Mouse (Mus musculus) limb, embryonic 10.5 days (tissue): ENCODE measurements around the gene Ccdc141. TPM values are rescaled to one million over a fixed set of nuclear protein-coding genes. Genes with fewer than 3 reads are reported as not detected.

Experiments
- DNase-seq: peaks from one replicate; pipeline ENCODE4 v3.0.0-alpha.2; 2017; ENCODE audit warnings: low spot score
- H3K27ac ChIP-seq: fragments of 300-500 bp; sonication (generic); 2 replicates; pipeline ENCODE4 v1.5.1; 2016; ENCODE audit warnings: mild to moderate bottlenecking
- H3K27me3 ChIP-seq: fragments of 300-500 bp; sonication (generic); 2 replicates; pipeline ENCODE4 v1.6.1; 2016; ENCODE audit warnings: low read depth, mild to moderate bottlenecking; ENCODE audit not compliant: poor library complexity, severe bottlenecking
- H3K36me3 ChIP-seq: fragments of 300-500 bp; sonication (generic); 2 replicates; pipeline ENCODE4 v1.6.1; 2016; ENCODE audit warnings: mild to moderate bottlenecking, moderate library complexity
- H3K4me1 ChIP-seq: fragments of 300-500 bp; sonication (generic); 2 replicates; pipeline ENCODE4 v1.6.1; 2016
- H3K4me3 ChIP-seq: fragments of 300-500 bp; sonication (generic); 2 replicates; pipeline ENCODE4 v1.5.1; 2016; ENCODE audit warnings: mild to moderate bottlenecking, moderate library complexity
- H3K9me3 ChIP-seq: fragments of 300-500 bp; sonication (generic); replicated peaks from 2 replicates; pipeline ENCODE4 v1.6.1; 2016; ENCODE audit warnings: mild to moderate bottlenecking
- WGBS: fragments of 180-500 bp; shearing (Covaris S2); methylation state at CpG from one replicate; pipeline ENCODE4 v1.1.7; 2016; 5-methylcytosine and 5-hydroxymethylcytosine counted together
- polyA plus RNA-seq: library from polyadenylated mRNA; unstranded; fragments of >200 nt; fragmentation: Nextera tagmentation; extraction: Ambion mirVana; gene quantifications from 2 replicates; pipeline ENCODE4 v1.2.1, GENCODE M21; 2016

Gene Ccdc141
- polyA plus RNA-seq, 1 experiment from 2014 or later, result 4.4 TPM

DNA sequence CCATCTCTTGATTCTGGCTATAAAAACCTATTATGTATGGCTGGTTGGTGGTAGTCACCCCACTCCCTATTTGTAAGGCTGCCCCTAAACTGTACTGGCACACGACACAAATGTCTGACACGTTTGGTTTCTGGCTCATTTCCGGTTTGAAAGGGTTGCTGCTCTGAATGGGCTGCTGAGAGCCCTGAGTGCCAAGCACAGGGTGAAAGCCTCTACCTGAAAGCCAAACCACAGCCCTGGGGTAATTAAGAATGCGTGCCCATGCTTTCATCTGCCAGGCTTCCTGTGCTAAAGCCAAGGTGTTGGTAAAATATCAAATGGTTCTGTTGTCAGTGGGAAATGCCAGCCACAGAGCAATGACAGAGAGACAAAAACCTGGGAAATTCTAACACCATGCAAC, 22.2 kb downstream of the Ccdc141 start:
- no peaks in the 10 kb centered on the region for H3K36me3 ChIP-seq
- H3K27me3 ChIP-seq, result no peaks in the 10 kb centered on the region
- no peak for DNase-seq
- WGBS, result 48% methylated on average over 4 of the region's 4 CpGs
- H3K4me3 ChIP-seq, result no peak overlapping the region
- peaks cover 11% of the 10 kb centered on the region for H3K4me1 ChIP-seq
- H3K9me3 ChIP-seq, result no peaks in the 10 kb centered on the region
- no peak overlapping the region for H3K27ac ChIP-seq

DNA sequence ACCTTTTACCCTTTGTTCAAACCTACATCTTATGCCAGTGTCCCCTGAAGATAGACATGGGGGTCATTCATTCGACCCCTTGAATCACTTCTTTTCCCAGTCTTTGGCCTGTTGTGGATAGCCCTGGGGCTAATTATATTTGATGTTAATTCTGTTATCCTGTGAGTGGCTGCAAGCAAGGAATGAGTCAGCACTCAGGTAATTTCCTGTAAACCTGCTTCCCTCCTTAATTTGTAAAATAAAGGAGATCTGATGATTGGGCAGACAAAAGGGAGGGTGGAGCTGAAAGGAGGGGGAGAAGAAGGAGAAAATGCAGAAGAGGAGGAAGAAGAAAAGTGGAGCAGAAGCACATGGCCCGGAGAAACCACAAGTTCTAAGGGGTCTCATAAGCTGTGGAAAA, 23.5 kb downstream of the Ccdc141 start:
- Histone ChIP-seq H3K27me3 (no peaks in the 10 kb centered on the region), H3K4me1 (peaks cover 11% of the 10 kb centered on the region), H3K4me3 (no peak overlapping the region), H3K27ac (no peak overlapping the region), H3K36me3 (no peaks in the 10 kb centered on the region), H3K9me3 (no peaks in the 10 kb centered on the region)
- DNase-seq, result no peak
- 79% methylated on average over 2 of the region's 2 CpGs for WGBS

DNA sequence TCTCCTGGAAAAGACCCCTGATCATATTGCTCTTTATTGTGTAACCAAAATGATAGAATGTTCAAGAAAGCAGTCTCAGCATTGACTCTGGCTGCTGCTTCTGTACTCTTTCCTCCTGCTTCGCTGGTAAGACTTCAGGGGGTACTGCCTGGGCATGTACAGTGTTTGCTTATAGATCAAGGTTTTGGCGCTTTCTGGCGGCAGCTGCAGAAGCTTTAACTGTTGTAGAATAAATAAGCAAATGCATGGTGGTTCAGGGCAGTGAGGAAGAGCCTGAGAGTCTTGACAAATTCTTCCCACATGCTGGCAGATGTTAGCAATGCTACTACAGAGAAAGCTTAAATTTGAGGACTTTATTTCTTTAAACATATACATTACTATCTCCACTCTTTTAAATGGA, 24.1 kb downstream of the Ccdc141 start:
- H3K27me3 ChIP-seq, result no peaks in the 10 kb centered on the region
- DNase-seq, result no peak
- H3K27ac ChIP-seq, result no peak overlapping the region
- H3K36me3 ChIP-seq, result no peaks in the 10 kb centered on the region
- 74% methylated on average over 3 of the region's 3 CpGs for WGBS
- H3K4me3 ChIP-seq, result no peak overlapping the region
- peaks cover 11% of the 10 kb centered on the region for H3K4me1 ChIP-seq
- no peaks in the 10 kb centered on the region for H3K9me3 ChIP-seq

DNA sequence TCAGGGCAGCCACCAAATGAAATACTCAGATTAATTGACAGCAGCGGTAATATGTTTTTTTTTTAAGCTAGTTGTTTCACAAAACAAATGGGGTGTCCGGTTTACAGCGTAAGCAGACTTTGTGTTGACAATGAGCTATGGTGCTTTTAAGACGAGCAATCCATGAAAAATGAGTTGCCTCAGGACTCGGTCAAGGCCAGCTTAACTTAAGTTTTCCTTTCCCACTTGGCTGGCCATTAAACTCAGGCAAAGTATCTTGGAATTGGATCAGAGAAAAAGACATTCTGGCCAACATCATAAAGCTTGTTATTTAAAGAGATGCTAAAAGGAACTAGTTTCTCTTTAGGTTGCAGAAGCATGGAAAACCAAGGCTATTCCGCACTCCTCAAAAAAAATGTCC, 26.9 kb downstream of the Ccdc141 start:
- Histone ChIP-seq H3K4me3 (no peak overlapping the region), H3K36me3 (no peaks in the 10 kb centered on the region), H3K27ac (no peak overlapping the region), H3K27me3 (no peaks in the 10 kb centered on the region), H3K4me1 (peaks cover 4% of the 10 kb centered on the region; the same call in 1 of the 2 replicates), H3K9me3 (no peaks in the 10 kb centered on the region)
- WGBS, result 72% methylated on average over 6 of the region's 6 CpGs
- DNase-seq, result no peak

DNA sequence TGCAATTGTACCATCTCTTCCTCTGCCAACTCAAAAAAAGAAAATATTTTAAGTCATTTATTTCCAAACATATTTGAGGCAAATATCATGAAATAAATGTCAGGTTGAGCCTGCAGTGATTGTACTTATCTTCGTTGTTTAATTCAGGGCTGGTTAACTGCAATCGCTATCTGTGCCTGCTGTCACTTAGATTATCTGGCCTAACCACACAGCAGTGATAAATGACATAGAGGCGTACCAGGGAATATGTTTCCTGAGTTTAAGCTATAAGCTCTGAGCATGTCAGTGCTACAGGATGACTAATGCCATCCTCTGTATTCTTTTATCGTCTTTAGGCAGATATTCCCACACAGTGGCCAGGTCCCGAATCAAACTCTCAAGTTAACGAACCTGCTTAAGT, 31.6 kb downstream of the Ccdc141 start:
- H3K9me3 ChIP-seq, result no peaks in the 10 kb centered on the region
- H3K27me3 ChIP-seq, result no peaks in the 10 kb centered on the region
- DNase-seq, result no peak
- no peaks in the 10 kb centered on the region for H3K4me1 ChIP-seq
- 91% methylated on average over 6 of the region's 6 CpGs for WGBS
- H3K4me3 ChIP-seq, result no peak overlapping the region
- no peak overlapping the region for H3K27ac ChIP-seq
- no peaks in the 10 kb centered on the region for H3K36me3 ChIP-seq

DNA sequence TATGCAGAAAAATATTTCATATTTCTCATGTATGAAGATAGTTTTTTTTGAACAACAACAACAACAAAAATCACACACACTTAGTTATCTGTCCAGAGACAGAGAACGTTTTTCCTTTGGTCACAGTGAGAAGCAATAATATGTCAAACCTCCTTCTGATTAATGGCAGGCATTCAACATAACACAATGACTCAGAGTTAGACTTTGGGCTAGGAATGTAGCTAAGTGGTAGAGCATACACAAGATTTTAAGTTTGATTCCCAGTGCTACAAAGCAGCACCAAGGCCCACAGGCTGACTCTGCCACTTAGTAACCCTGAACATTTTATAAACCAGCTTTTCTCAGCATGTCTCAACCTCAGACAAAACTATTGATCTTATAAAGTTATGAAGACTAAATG, 35.5 kb downstream of the Ccdc141 start:
- Histone ChIP-seq H3K4me3 (no peak overlapping the region), H3K9me3 (no peaks in the 10 kb centered on the region), H3K27me3 (no peaks in the 10 kb centered on the region), H3K36me3 (no peaks in the 10 kb centered on the region), H3K27ac (no peak overlapping the region), H3K4me1 (no peaks in the 10 kb centered on the region)
- WGBS, result 69% methylated on average over 1 of the region's 1 CpGs
- DNase-seq, result no peak

DNA sequence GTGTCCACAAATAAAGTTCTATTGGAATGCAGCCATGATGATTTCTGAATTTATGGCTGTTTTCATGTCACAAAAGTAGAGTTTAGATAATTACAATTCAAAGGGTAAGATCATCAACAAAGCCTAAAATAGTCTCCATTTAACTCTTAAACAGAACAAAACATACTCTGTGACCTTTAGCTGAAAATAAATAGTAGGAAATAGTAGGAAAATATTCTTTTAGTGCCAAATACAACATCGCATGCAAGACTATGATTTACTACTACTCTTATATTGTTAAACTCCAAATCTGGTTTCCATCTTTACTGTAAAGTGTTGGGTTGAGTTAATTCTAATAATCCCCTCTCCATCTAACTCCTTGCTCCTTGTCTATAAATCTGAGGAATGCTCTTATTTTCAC, 37.0 kb downstream of the Ccdc141 start:
- Histone ChIP-seq H3K27me3 (no peaks in the 10 kb centered on the region), H3K4me3 (no peak overlapping the region), H3K36me3 (no peaks in the 10 kb centered on the region), H3K4me1 (no peaks in the 10 kb centered on the region), H3K9me3 (no peaks in the 10 kb centered on the region), H3K27ac (no peak overlapping the region)
- 96% methylated on average over 1 of the region's 1 CpGs for WGBS
- DNase-seq, result no peak

DNA sequence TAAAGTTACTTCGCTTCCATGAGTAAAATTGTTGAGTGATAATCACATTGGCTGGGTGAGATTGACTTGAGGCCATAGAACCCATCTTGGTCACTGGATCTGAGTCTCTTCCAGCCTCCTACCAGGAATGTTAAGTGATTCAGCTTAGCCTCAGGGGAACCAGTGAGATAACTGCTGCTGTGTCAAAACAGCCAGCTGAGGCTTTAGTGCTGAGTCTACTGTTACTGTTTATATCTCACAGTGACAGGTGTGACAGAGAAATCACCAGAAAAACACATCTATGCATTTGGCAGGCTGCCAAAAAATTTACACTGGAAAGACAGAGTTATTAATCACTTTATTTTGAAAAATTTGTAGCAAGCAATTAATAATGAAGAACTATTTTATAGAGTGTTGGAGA, 43.5 kb downstream of the Ccdc141 start:
- no peaks in the 10 kb centered on the region for H3K4me1 ChIP-seq
- no peak for DNase-seq
- no peak overlapping the region for H3K4me3 ChIP-seq
- WGBS, result 95% methylated on average over 1 of the region's 1 CpGs
- H3K9me3 ChIP-seq, result no peaks in the 10 kb centered on the region
- no peaks in the 10 kb centered on the region for H3K27me3 ChIP-seq
- no peak overlapping the region for H3K27ac ChIP-seq
- H3K36me3 ChIP-seq, result no peaks in the 10 kb centered on the region

DNA sequence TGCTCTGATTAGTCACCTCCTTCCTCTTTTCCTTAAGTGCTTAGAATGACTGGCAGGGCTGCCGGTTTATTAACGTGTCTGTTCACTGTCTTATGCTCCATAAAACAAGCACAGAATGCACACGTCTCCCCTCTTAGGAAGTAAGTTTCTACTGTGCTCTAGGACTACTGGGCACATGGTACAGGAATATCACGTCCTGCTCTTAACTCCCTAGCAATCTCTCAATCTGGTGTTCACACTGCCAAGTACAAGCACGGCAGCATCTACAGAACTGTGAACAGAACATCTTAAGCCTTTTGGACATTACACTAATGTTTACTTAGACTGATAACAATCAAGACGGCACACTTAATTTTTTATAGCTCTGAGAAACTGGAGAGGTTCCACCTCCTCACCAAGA, 52.3 kb downstream of the Ccdc141 start:
- Histone ChIP-seq H3K4me3 (no peak overlapping the region), H3K27me3 (no peaks in the 10 kb centered on the region), H3K4me1 (0 out of 2 replicates have a peak, but pooled peaks cover 3% of the 10 kb centered on the region), H3K36me3 (no peaks in the 10 kb centered on the region), H3K9me3 (no peaks in the 10 kb centered on the region), H3K27ac (no peak overlapping the region)
- WGBS, result 77% methylated on average over 6 of the region's 6 CpGs
- no peak for DNase-seq

DNA sequence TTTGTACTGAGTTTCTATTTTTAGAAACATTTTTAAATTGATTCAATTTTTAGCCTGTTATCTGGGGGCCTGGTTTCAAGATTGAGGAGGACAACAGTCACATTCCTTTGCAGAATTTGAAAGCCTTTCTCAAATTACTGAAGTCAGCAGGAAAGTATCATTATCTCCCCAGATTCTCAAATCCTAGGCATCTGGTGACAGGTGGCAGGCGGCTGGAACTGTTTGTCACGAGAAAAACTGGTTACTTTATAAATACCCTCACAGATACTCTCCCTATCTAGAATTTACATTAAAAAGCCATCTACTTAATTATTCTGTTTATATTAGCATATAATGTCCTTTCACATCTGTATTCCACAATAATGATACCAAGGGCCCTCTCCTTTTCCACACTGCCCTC, 56.1 kb downstream of the Ccdc141 start:
- Histone ChIP-seq H3K27me3 (no peaks in the 10 kb centered on the region), H3K36me3 (no peaks in the 10 kb centered on the region), H3K4me3 (no peak overlapping the region), H3K4me1 (0 out of 2 replicates have a peak, but pooled peaks cover 3% of the 10 kb centered on the region), H3K9me3 (no peaks in the 10 kb centered on the region), H3K27ac (no peak overlapping the region)
- WGBS, result 57% methylated on average over 2 of the region's 2 CpGs
- DNase-seq, result no peak

DNA sequence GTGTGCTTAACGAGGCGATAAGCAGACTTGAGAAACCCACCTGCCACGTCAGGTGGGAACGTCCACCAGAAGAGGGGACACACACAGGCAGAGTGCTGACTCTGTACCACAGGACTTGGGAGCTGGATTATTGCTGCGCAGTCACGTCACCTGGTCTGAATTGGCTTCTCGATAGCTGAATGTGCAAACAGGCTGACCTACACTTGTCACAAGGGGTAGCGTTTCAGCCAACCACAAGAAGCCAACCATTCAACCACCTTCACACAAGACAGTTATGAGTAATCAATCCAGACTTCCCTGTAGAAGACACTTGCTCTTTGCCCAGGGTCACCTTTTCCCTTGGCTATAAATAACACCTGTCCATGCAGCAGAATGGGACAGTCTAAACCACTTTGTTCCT, 56.6 kb downstream of the Ccdc141 start:
- WGBS, result 84% methylated on average over 8 of the region's 8 CpGs
- no peak for DNase-seq
- Histone ChIP-seq H3K4me1 (0 out of 2 replicates have a peak, but pooled peaks cover 3% of the 10 kb centered on the region), H3K9me3 (no peaks in the 10 kb centered on the region), H3K27me3 (no peaks in the 10 kb centered on the region), H3K4me3 (no peak overlapping the region), H3K36me3 (no peaks in the 10 kb centered on the region), H3K27ac (no peak overlapping the region)

DNA sequence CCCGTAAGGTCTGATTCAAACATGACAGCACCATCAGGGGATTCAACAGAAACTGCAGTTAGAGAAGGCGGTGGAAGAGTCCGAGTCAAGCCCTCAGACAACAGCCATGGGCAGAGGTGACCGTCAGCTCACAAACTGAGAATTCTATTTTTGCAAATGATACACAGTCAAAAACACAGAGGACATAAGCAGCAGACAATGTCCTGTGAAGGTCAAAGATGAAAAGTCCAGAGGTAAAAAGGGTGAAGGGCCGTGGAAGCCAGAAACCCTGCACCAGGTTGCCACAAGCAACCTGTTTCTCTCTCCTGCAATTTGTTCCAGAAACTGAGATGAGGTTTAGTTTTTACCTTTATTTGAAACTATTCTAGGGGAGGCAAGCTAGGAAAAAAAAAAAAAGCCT, 57.4 kb downstream of the Ccdc141 start:
- Histone ChIP-seq H3K4me3 (no peak overlapping the region), H3K27me3 (no peaks in the 10 kb centered on the region), H3K36me3 (no peaks in the 10 kb centered on the region), H3K9me3 (no peaks in the 10 kb centered on the region), H3K4me1 (0 out of 2 replicates have a peak, but pooled peaks cover 3% of the 10 kb centered on the region), H3K27ac (no peak overlapping the region)
- 92% methylated on average over 5 of the region's 5 CpGs for WGBS
- DNase-seq, result no peak

DNA sequence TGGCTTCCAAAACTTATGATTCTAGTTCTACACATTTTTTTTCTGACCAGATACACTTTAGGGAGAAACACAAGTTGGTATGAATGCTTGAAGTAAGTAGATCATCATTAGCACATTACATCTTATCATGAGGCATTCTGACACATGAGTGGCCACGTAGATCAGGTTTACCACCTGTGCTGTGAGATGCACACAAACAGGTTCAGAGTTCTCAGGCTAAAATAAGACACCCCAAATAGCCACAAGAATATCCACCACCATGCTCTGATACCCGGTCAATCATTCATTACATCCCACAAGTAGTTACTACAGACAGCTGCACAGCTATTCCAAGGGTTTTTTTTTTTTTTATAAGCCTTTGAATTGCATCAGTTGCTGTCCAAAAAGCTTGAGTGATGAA, 59.3 kb downstream of the Ccdc141 start:
- WGBS, result 87% methylated on average over 2 of the region's 2 CpGs
- Histone ChIP-seq H3K4me3 (no peak overlapping the region), H3K27me3 (no peaks in the 10 kb centered on the region), H3K36me3 (no peaks in the 10 kb centered on the region), H3K9me3 (no peaks in the 10 kb centered on the region), H3K27ac (no peak overlapping the region), H3K4me1 (0 out of 2 replicates have a peak, but pooled peaks cover 3% of the 10 kb centered on the region)
- no peak for DNase-seq

DNA sequence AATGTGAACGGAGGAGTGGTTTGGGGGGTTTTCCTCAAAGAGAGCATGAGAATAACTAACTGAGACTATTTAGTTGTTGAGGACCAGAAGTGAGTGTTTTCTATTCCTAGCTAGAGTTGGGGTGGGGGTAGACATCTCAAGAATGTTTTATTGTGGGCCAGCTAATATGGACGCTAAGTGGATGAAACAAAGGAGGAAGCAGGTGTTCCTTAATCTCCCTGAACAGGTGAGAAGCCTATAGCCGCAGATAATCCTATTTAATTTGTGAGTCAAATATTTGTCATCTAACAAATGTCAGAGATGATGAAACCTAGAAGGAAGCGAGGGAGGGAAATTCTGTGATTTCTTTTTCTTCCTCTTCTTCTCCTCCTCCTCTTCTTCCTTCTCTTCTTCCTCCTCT, 60.1 kb downstream of the Ccdc141 start:
- no peak overlapping the region for H3K4me3 ChIP-seq
- WGBS, result 83% methylated on average over 4 of the region's 4 CpGs
- no peaks in the 10 kb centered on the region for H3K36me3 ChIP-seq
- no peaks in the 10 kb centered on the region for H3K9me3 ChIP-seq
- H3K27ac ChIP-seq, result no peak overlapping the region
- H3K4me1 ChIP-seq, result 0 out of 2 replicates have a peak, but pooled peaks cover 3% of the 10 kb centered on the region
- no peak for DNase-seq
- H3K27me3 ChIP-seq, result no peaks in the 10 kb centered on the region
